Mouse (Mus musculus) small intestine, adult 2 months (tissue): Measurements from ENCODE around the gene Hivep1. TPM values are rescaled to one million over a fixed set of nuclear protein-coding genes. Genes with fewer than 3 reads are reported as not detected.

ENCODE experiments used
- H3K27ac ChIP-seq: fragments of 200-500 bp; 2 replicates; pipeline ENCODE4 v1.5.1; 2012; ENCODE audit warnings: low read depth, low read length, control low read depth, inconsistent platforms; ENCODE audit not compliant: insufficient read depth
- H3K27me3 ChIP-seq: fragments of 200-500 bp; 2 replicates; pipeline ENCODE4 v1.6.1; 2012; ENCODE audit warnings: mild to moderate bottlenecking, moderate library complexity, low read length, inconsistent platforms; ENCODE audit not compliant: control insufficient read depth, insufficient read depth
- H3K36me3 ChIP-seq: fragments of 200-500 bp; 2 replicates; pipeline ENCODE4 v1.6.1; 2012; ENCODE audit warnings: mild to moderate bottlenecking, low read length, control low read depth, inconsistent platforms; ENCODE audit not compliant: control insufficient read depth, insufficient read depth
- H3K4me1 ChIP-seq: fragments of 200-500 bp; 2 replicates; pipeline ENCODE4 v1.6.1; 2012; ENCODE audit warnings: low read length, inconsistent platforms, mixed read lengths; ENCODE audit not compliant: control insufficient read depth, insufficient read depth, insufficient read length
- H3K4me3 ChIP-seq: fragments of 200-500 bp; 2 replicates; pipeline ENCODE4 v1.5.1; 2012; ENCODE audit warnings: low read depth, mild to moderate bottlenecking, control low read depth, inconsistent platforms, low read length, moderate library complexity
- CTCF ChIP-seq: fragments of 200-500 bp; IDR thresholded peaks from 2 replicates; pipeline ENCODE4 v1.5.1; 2012; ENCODE audit warnings: low read depth, mild to moderate bottlenecking, control low read depth, inconsistent platforms, low read length, moderate library complexity, mixed read lengths; ENCODE audit not compliant: insufficient replicate concordance, insufficient read length; ENCODE audit errors: extremely low read depth
- POLR2A ChIP-seq: fragments of 200-500 bp; IDR thresholded peaks from 2 replicates; pipeline ENCODE4 v1.6.1; 2012; ENCODE audit warnings: low read depth, mild to moderate bottlenecking, control low read depth, inconsistent platforms, low read length, moderate library complexity
- WGBS: fragments of 180-500 bp; shearing (Covaris S2); methylation state at CpG from one replicate; pipeline ENCODE4 v1.1.7; 2018; 5-methylcytosine and 5-hydroxymethylcytosine counted together
- polyA plus RNA-seq: library from polyadenylated mRNA; depleted of rRNA; stranded (reverse); fragments of >200 nt; gene quantifications from 2 replicates; pipeline ENCODE4 v1.2.3, GENCODE M21; 2012

Hivep1 gene
- polyA plus RNA-seq, 1 experiment: 27.9 TPM

DNA sequence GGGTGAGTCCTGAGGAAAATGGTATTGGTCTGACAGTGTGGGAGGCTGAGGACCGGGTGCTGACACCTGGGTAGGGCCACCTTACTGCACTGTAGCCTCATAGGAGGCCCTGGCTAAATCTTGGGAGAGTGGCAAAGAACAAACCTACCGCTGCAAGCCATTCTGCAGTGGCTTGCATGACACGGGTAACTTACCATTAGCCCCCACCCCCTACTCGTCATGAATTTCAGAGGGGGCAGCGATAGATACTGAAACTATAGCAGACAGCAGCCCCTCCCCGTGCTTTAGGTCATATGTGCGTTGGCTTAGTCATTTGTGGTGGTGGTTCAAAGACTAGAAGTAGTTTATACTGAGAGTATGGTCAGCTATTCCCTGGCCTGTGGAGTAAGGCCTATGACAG lies 61.8 kb downstream of the Hivep1 start:
- 93% methylated on average over 7 of the region's 7 CpGs for WGBS
- Histone ChIP-seq H3K4me1 (no peaks in the 10 kb centered on the region; the same call in 1 of the 2 replicates), H3K36me3 (no peaks in the 10 kb centered on the region), H3K27me3 (no peaks in the 10 kb centered on the region), H3K27ac (no peak overlapping the region), H3K4me3 (no peak overlapping the region)
- no peak for TF ChIP-seq CTCF
- TF ChIP-seq POLR2A: no peak

DNA sequence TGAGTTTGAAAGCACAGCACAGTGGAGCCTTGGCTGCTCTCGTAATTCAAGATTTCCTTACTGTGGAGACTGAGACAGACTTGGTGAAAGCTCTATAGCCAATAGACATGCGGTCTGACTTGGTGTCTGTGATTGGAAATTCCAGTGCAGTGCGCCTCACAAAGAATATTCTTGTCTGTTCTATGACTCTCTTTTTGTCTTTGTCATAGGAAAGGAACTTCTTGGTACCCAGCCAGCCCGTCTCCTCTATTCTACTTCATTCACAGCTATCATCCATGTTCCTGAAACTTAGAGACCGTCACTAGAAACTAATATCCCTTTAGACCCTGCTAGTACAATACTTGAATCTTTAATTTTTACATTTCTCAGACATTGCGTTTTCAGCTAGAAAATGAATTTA lies 64.5 kb downstream of the Hivep1 start:
- TF ChIP-seq CTCF (no peak), POLR2A (no peak)
- no peaks in the 10 kb centered on the region for H3K27me3 ChIP-seq
- H3K4me1 ChIP-seq: peaks cover 3% of the 10 kb centered on the region; the same call in 1 of the 2 replicates
- no peak overlapping the region for H3K4me3 ChIP-seq
- no peak overlapping the region for H3K27ac ChIP-seq
- WGBS: 88% methylated on average over 6 of the region's 6 CpGs
- H3K36me3 ChIP-seq: no peaks in the 10 kb centered on the region

DNA sequence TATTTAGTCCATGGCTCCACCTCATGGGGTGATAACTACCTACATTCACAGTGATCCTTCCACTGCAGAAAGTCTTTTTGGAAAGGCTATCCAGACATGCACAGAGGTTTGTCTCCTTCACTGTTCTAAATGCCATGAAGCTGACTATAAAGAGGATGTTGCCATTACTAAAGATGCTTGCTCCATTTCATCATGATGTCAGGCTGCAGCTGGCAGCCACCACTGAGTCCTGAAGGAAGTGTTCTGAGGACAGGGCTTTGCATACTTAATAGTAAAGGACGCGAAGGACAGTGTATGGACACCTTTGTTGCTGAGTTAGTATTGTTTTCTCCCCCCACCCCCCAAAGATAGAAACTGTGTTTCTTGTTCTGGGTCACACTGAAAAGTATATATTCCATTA lies 67.2 kb downstream of the Hivep1 start:
- Histone ChIP-seq H3K4me1 (peaks cover 5% of the 10 kb centered on the region; the same call in 1 of the 2 replicates), H3K36me3 (peaks cover 7% of the 10 kb centered on the region), H3K4me3 (no peak overlapping the region), H3K27ac (no peak overlapping the region), H3K27me3 (no peaks in the 10 kb centered on the region)
- no peak for TF ChIP-seq CTCF
- no peak for TF ChIP-seq POLR2A
- 88% methylated on average over 2 of the region's 2 CpGs for WGBS

DNA sequence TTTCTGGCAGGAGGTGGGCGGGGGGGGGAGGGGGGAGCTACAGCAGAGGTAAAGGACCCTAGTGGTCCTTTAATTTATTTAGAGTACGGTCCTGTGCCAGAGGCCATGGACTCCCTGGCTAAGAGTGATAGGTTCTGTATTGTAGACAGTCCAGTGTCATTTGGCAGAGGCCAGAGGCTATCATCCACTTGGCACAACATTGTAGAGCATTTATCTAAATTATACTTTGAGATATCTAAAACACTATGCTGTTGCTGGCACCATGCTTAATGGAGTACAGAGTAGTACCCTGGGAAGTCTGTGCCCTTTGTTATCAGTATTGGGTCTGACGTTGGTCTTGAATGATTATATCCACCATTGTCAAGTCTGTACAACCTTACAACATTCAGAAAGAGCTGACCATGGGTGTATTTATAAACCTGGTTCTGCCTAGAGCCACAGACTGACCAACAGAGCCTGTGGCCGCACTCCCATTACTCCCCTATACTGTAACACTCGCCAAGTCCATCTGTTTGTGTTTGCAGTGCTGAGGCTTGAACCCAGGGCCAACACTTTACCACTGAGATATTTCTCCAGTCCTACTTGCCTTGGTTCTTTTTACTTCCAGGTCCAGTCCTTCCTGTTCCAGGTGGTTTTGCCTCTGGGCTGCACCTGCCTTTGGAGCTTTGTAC lies 69.4 kb downstream of the Hivep1 start:
- Histone ChIP-seq H3K4me3 (no peak overlapping the region), H3K27ac (no peak overlapping the region), H3K4me1 (peaks cover 5% of the 10 kb centered on the region; the same call in 1 of the 2 replicates), H3K27me3 (no peaks in the 10 kb centered on the region), H3K36me3 (peaks cover 7% of the 10 kb centered on the region)
- no peak for TF ChIP-seq CTCF
- TF ChIP-seq POLR2A: no peak
- WGBS: 57% methylated on average over 5 of the region's 5 CpGs

DNA sequence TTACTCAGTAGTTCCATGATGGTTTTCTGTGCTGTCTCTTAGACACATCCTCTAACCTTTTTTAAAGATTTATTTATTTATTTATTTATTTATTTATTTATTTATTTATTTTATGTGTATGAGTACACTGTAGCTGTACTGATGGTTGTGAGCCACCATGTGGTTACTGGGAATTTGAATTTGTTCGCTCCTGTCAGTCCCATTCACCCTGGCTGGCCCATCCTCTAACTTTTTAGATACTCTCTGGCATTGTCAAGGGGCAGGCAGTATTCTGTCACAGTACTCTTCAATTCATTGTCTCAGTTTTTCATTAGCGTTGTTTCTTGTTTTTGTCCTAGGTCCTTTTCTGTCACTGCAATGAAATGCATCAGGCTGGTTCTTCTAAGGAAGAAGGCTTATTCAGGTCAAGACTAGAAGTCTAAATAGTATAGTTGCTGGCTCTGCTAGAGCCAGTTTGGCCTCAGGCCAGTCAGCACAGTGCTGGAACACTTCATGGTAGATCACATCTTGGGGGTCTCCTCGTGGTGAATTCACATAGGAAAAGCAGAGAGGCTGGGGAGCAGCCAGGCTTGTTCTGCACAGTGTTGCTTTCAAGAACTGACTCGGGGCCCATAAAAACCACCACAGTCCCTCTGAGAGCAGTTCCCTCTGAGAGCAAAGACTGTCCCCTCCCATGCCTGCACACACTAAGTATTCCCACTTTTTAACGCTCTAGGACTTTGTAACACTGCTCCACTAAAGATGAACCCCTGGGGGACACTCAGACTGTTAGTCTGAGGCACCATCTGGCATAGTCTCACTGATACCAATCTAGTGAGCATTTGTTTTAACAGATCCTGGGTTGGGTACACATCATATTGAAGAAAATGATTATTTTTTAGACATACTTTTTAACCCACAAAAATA lies 70.2 kb downstream of the Hivep1 start:
- Histone ChIP-seq H3K4me3 (no peak overlapping the region), H3K27ac (no peak overlapping the region), H3K27me3 (no peaks in the 10 kb centered on the region), H3K36me3 (peaks cover 7% of the 10 kb centered on the region), H3K4me1 (peaks cover 5% of the 10 kb centered on the region; the same call in 1 of the 2 replicates)
- TF ChIP-seq CTCF (no peak), POLR2A (no peak)
- WGBS: 84% methylated on average over 5 of the region's 5 CpGs

DNA sequence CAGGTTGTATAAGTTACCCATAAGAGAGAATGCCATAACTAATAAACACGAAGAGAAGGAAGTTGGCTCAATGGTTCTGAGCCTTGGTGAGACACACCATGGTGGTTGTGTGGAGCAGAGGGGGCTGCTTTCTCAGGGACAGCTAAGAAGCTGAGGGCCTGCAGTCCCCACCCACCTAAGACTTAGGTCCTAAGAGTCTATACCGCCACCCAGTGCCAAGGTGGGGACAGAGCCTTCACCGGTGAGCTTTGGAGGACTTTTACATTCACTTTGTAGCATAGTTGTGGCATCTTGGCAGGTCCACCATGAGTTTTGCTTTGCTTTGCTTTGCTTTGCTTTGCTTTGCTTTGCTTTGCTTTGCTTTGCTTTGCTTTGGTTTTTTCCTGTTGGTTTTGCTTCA lies 92.8 kb downstream of the Hivep1 start:
- no peak overlapping the region for H3K4me3 ChIP-seq
- no peaks in the 10 kb centered on the region for H3K27me3 ChIP-seq
- H3K4me1 ChIP-seq: peaks cover 10% of the 10 kb centered on the region; the same call in 1 of the 2 replicates
- TF ChIP-seq POLR2A: no peak
- peak; percentile 33; the same call in 1 of the 2 replicates for TF ChIP-seq CTCF
- H3K36me3 ChIP-seq: no peaks in the 10 kb centered on the region
- 71% methylated on average over 3 of the region's 3 CpGs for WGBS
- H3K27ac ChIP-seq: no peak overlapping the region
